Mouse (Mus musculus) adrenal gland, adult 2 months (tissue): ENCODE results near the gene Zer1. TPM values are rescaled to one million over a fixed set of nuclear protein-coding genes. Genes with fewer than 3 reads are reported as not detected.

Source experiments
- DNase-seq: peaks from one replicate; pipeline ENCODE4 v3.0.0; 2021
- polyA plus RNA-seq: library from polyadenylated mRNA; depleted of rRNA; stranded (reverse); fragments of >200 nt; gene quantifications from 2 replicates; pipeline ENCODE4 v1.2.3, GENCODE M21; 2012; rRNA removed
- total RNA-seq, 2 experiments: library from RNA; stranded (reverse); gene quantifications; 2 replicates each; pipeline ENCODE4 v1.2.3; 2021

Gene Zer1
- total and polyA plus RNA-seq, 3 experiments: 35.0 to 95.5 (median 40.2) TPM

- no peak for DNase-seq
These were observed 72.2 kb downstream of the Zer1 start for GRCm38 (mm10) chr2:30051992-30052761.

- no peak for DNase-seq
These were observed 74.6 kb downstream of the Zer1 start for GRCm38 (mm10) chr2:30049831-30050230.

- DNase-seq: peak; percentile 99
These were observed 75.5 kb downstream of the Zer1 start, which contains the start of gene Wdr34 for GRCm38 (mm10) chr2:30048699-30049388. Gene Wdr34, minus strand, starts transcription at chr2:30048881.

- DNase-seq: no peak
These were observed 76.3 kb downstream of the Zer1 start for GRCm38 (mm10) chr2:30048101-30048501.

Other genes with a start within 250 kb of the Zer1 start
- gene Odf2, start 235.4 kb downstream of the Zer1 start, total RNA-seq: 10 to 100 TPM; 32.8 to 35.7 TPM
- 27.8 and 29.6 TPM in 2 replicates for gene Odf2, start 235.4 kb downstream of the Zer1 start, polyA plus RNA-seq
- gene Gle1, start 189.2 kb downstream of the Zer1 start, total RNA-seq: 10 to 100 TPM; 33.0 to 33.5 TPM
- gene Gle1, start 189.2 kb downstream of the Zer1 start, polyA plus RNA-seq: 9.5 and 12.2 TPM in 2 replicates
- gene Sptan1, start 159.0 kb downstream of the Zer1 start, total RNA-seq: 100 to 1,000 TPM; 192 to 206 TPM
- 70.2 and 77.0 TPM in 2 replicates for gene Sptan1, start 159.0 kb downstream of the Zer1 start, polyA plus RNA-seq
- 10 to 100 TPM; 14.7 to 22.0 TPM for gene Wdr34, start 75.7 kb downstream of the Zer1 start, total RNA-seq
- 59.2 and 62.5 TPM in 2 replicates for gene Wdr34, start 75.7 kb downstream of the Zer1 start, polyA plus RNA-seq
- gene Set, start 67.2 kb downstream of the Zer1 start, total RNA-seq: 100 to 1,000 TPM; 202 to 236 TPM
- 94.3 and 101 TPM in 2 replicates for gene Set, start 67.2 kb downstream of the Zer1 start, polyA plus RNA-seq
- gene Pkn3, start 46.9 kb downstream of the Zer1 start, total RNA-seq: 1 to 10 TPM; 4.7 to 6.2 TPM
- gene Pkn3, start 46.9 kb downstream of the Zer1 start, polyA plus RNA-seq: 5.5 and 8.8 TPM in 2 replicates
- gene Zdhhc12, start 30.9 kb downstream of the Zer1 start, total RNA-seq: 10 to 100 TPM; 16.2 to 18.9 TPM
- gene Zdhhc12, start 30.9 kb downstream of the Zer1 start, polyA plus RNA-seq: 120 and 123 TPM in 2 replicates
- 10 to 100 TPM; 47.8 to 55.2 TPM for gene Tbc1d13, start 9.2 kb upstream of the Zer1 start, total RNA-seq
- 60.2 and 69.7 TPM in 2 replicates for gene Tbc1d13, start 9.2 kb upstream of the Zer1 start, polyA plus RNA-seq
- 10 to 100 TPM; 29.2 to 42.5 TPM for gene Endog, start 46.9 kb upstream of the Zer1 start, total RNA-seq
- 134 and 158 TPM in 2 replicates for gene Endog, start 46.9 kb upstream of the Zer1 start, polyA plus RNA-seq
- gene Spout1, start 53.9 kb upstream of the Zer1 start, total RNA-seq: 10 to 100 TPM; 18.7 to 23.6 TPM
- 28.5 and 36.4 TPM in 2 replicates for gene Spout1, start 53.9 kb upstream of the Zer1 start, polyA plus RNA-seq
- 10 to 100 TPM; 22.1 to 23.9 TPM for gene Kyat1, start 81.3 kb upstream of the Zer1 start, total RNA-seq
- 28.7 and 37.3 TPM in 2 replicates for gene Kyat1, start 81.3 kb upstream of the Zer1 start, polyA plus RNA-seq
- gene Lrrc8a, start 113.1 kb upstream of the Zer1 start, total RNA-seq: 10 to 100 TPM; 59.3 to 65.7 TPM
- 40.5 and 44.8 TPM in 2 replicates for gene Lrrc8a, start 113.1 kb upstream of the Zer1 start, polyA plus RNA-seq
- 1 to 10 TPM in 1 of 2 experiments, under 1 TPM in 1; 0.97 to 1.9 TPM for gene Gm28035, start 116.0 kb upstream of the Zer1 start, total RNA-seq
- gene Gm28035, start 116.0 kb upstream of the Zer1 start, polyA plus RNA-seq: 14.0 and 15.0 TPM in 2 replicates
- 10 to 100 TPM; 17.5 to 18.0 TPM for gene Phyhd1, start 141.6 kb upstream of the Zer1 start, total RNA-seq
- 8.5 and 18.3 TPM in 2 replicates for gene Phyhd1, start 141.6 kb upstream of the Zer1 start, polyA plus RNA-seq
- gene Gm28038, start 156.5 kb upstream of the Zer1 start, total RNA-seq: not detected
- not detected in 2 replicates for gene Gm28038, start 156.5 kb upstream of the Zer1 start, polyA plus RNA-seq
- gene Dolk, start 161.7 kb upstream of the Zer1 start, total RNA-seq: 10 to 100 TPM; 39.5 to 61.5 TPM
- gene Dolk, start 161.7 kb upstream of the Zer1 start, polyA plus RNA-seq: 39.0 and 42.2 TPM in 2 replicates
- gene Nup188, start 161.8 kb upstream of the Zer1 start, total RNA-seq: 10 to 100 TPM; 24.9 to 31.1 TPM
- gene Nup188, start 161.8 kb upstream of the Zer1 start, polyA plus RNA-seq: 54.4 and 66.6 TPM in 2 replicates
- gene Sh3glb2, start 234.8 kb upstream of the Zer1 start, total RNA-seq: 10 to 100 TPM; 74.8 to 80.1 TPM
- 270 and 325 TPM in 2 replicates for gene Sh3glb2, start 234.8 kb upstream of the Zer1 start, polyA plus RNA-seq
- 100 to 1,000 TPM in 1 of 2 experiments, 10 to 100 TPM in 1; 71.7 to 111 TPM for gene Miga2, start 239.6 kb upstream of the Zer1 start, total RNA-seq
- 55.8 and 68.1 TPM in 2 replicates for gene Miga2, start 239.6 kb upstream of the Zer1 start, polyA plus RNA-seq